Mouse (Mus musculus) heart, postnatal 4 days (tissue): Measurements from ENCODE around the gene Msh5. TPM values are rescaled to one million over a fixed set of nuclear protein-coding genes. Genes with fewer than 3 reads are reported as not detected.
"Not testable (repeated sequence)": the region's sequence is repeated elsewhere in the genome, so short reads cannot be mapped to it uniquely, and the experiment has no call there.

Experiments
- DNase-seq: peaks from one replicate; pipeline ENCODE4 v3.0.0; 2021
- total RNA-seq, 2 experiments: library from RNA; stranded (reverse); gene quantifications; 2 replicates each; pipeline ENCODE4 v1.2.3; 2021

Msh5 gene
- total RNA-seq, 2 experiments from 2014 or later: 4.0 to 6.5 TPM

- peak; percentile 51 for DNase-seq
These were observed 1.8 kb upstream of the Msh5 start for GRCm38 (mm10) chr17:35048149-35048931.

- DNase-seq: no peak
These were observed 1.1 kb upstream of the Msh5 start for GRCm38 (mm10) chr17:35047688-35048087.

- DNase-seq: no peak
These were observed 501 bp downstream of the Msh5 start for GRCm38 (mm10) chr17:35045807-35046680.

- no peak for DNase-seq
These were observed 1.4 kb downstream of the Msh5 start for GRCm38 (mm10) chr17:35044904-35045806.

GRCm38 (mm10) chr17:35043794-35044193 is 2.8 kb downstream of the Msh5 start:
- no peak for DNase-seq

GRCm38 (mm10) chr17:35039121-35039873 is 7.2 kb downstream of the Msh5 start:
- DNase-seq: no peak

- DNase-seq: no peak
These were observed 11.6 kb downstream of the Msh5 start for GRCm38 (mm10) chr17:35034896-35035295.

GRCm38 (mm10) chr17:35033703-35034102 is 12.8 kb downstream of the Msh5 start:
- DNase-seq: not testable (repeated sequence)

GRCm38 (mm10) chr17:35032323-35032870 is 14.1 kb downstream of the Msh5 start:
- DNase-seq: no peak

GRCm38 (mm10) chr17:35031880-35032279 is 14.7 kb downstream of the Msh5 start:
- no peak for DNase-seq

GRCm38 (mm10) chr17:35031272-35031671 is 15.3 kb downstream of the Msh5 start:
- no peak for DNase-seq

GRCm38 (mm10) chr17:35029691-35030532 is 16.6 kb downstream of the Msh5 start:
- no peak for DNase-seq

GRCm38 (mm10) chr17:35028315-35028714 is 18.2 kb downstream of the Msh5 start:
- no peak for DNase-seq

GRCm38 (mm10) chr17:35027277-35028068 is 19.1 kb downstream of the Msh5 start, which contains the start of gene Sapcd1:
Sapcd1 (minus strand) TSS chr17:35028016.
- DNase-seq: peak; percentile 59

GRCm38 (mm10) chr17:35026206-35026605 is 20.3 kb downstream of the Msh5 start:
- DNase-seq: no peak

- no peak for DNase-seq
These were observed 21.7 kb downstream of the Msh5 start for GRCm38 (mm10) chr17:35024691-35025488.

- no peak for DNase-seq
These were observed 22.3 kb downstream of the Msh5 start for GRCm38 (mm10) chr17:35024261-35024660.

- no peak for DNase-seq
These were observed 22.8 kb downstream of the Msh5 start for GRCm38 (mm10) chr17:35023756-35024155.

GRCm38 (mm10) chr17:35023221-35023620 is 23.3 kb downstream of the Msh5 start:
- no peak for DNase-seq
